Mouse (Mus musculus): Measurements from ENCODE around the gene Fam129a. TPM values are rescaled to one million over a fixed set of nuclear protein-coding genes. Genes with fewer than 3 reads are reported as not detected.

The Fam129a gene
- polyA plus RNA-seq, 1 experiment from 2014 or later, result 2.5 TPM

DNA sequence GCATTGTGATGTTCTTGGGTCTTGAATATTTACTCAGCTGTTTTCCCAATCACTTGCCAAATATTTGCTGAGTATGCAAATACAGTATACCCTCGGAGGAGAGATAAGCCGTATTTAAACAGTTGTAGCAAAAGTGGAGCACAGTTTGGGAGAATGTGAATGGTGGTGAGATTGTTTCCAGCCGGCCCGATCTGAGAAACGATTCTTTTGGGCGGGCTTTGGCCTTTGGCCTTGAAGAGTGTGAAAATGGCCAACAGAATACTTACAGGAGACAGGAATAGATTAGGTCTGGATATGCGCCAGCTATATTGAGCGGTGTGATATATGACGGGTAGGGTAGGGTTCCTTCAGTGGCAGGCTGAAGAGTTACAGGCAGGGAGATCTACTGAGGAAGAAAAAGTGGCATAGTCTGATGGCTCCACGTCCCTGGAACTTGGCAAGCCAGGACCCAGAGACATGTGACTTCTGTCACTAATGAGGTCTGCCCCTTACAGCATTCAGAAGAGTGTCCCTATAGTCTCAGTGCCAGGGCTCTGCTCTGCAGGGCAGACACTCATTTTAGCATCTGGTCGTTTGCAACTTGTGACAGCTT is 60.8 kb downstream of the Fam129a start:
- peak; percentile 73 for ATAC-seq (ENCODE audit: low FRiP score)
- H3K36me3 ChIP-seq, result no peaks in the 10 kb centered on the region
- WGBS, result 53% methylated on average over 11 of the region's 11 CpGs
- no peak overlapping the region for H3K9ac ChIP-seq
- H3K4me3 ChIP-seq, result no peak overlapping the region
- H3K27me3 ChIP-seq, result no peaks in the 10 kb centered on the region
- H3K4me1 ChIP-seq (replicated peaks), result peaks cover 26% of the 10 kb centered on the region
- no peak overlapping the region for H3K4me2 ChIP-seq
- H3K27ac ChIP-seq, result 0 out of 2 replicates have a peak overlapping the region, but pooled peaks have one; percentile 35
- no peaks in the 10 kb centered on the region for H3K9me3 ChIP-seq

DNA sequence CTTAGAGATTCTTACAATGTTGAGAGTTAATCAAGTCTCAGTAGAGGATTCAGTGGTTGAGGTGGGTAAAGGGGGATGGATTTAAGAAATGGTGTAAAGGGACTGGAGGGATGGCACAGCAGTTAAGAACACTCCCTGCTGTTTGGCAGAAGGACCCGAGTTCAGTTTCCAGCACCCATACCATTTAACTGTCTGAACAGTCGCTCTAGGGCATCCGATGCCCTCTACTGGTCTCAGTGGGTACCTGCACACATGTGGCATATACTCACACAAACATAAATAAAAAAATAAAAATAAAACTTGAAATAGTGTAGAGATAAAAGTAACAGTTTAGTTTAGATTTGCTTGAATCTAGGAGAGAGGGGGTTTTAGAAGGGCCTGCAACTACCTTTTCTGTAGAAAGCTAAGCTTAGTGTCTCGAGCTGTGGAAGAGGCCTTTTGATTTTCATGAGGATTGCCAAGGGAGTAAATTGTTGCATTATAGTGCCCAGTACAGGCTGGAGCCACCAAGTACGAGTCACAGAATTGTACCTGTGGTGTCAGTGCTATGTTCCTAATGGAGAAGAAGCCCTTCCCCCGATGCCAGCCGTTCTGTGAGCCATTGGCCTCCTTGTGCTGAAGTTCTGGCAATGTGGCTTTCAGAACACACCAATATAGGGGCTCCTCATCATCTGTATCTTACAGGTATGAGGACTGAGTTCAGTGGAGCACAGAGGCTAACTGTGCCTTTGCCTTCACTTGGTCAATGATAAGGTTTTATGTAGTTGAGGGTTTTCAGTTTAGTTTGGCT is 61.8 kb downstream of the Fam129a start:
- H3K4me3 ChIP-seq, result no peak overlapping the region
- peaks cover 21% of the 10 kb centered on the region for H3K4me1 ChIP-seq (replicated peaks)
- no peaks in the 10 kb centered on the region for H3K36me3 ChIP-seq
- H3K9me3 ChIP-seq, result no peaks in the 10 kb centered on the region
- 96% methylated on average over 7 of the region's 7 CpGs for WGBS
- H3K4me2 ChIP-seq, result no peak overlapping the region
- no peak overlapping the region for H3K27ac ChIP-seq
- ATAC-seq (ENCODE audit: low FRiP score), result no peak
- no peak overlapping the region for H3K9ac ChIP-seq
- no peaks in the 10 kb centered on the region for H3K27me3 ChIP-seq

DNA sequence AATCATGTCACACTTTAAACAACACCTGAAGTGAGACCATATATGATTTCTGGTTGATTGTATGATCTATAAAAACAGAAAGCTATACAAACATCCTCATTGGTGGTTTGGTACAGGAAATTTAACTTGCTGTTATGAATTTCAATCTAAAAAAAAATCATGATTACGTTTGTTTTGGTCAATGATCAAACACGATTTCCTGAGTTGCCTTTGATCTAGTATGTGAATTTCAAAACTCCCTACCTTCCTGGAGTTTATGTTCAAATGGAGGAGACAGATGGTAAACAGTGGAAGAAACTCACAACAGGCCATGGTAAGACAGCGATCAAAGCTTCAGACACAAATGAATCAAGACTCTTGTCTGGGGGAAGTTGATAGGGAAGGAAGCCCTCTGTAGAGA is 65.7 kb downstream of the Fam129a start:
- no peaks in the 10 kb centered on the region for H3K27me3 ChIP-seq
- peaks cover 7% of the 10 kb centered on the region; the same call in 1 of the 2 replicates for H3K9me3 ChIP-seq
- no peak overlapping the region for H3K4me3 ChIP-seq
- peaks cover 5% of the 10 kb centered on the region for H3K4me1 ChIP-seq (replicated peaks)
- H3K36me3 ChIP-seq, result no peaks in the 10 kb centered on the region
- H3K9ac ChIP-seq, result no peak overlapping the region
- no peak overlapping the region for H3K27ac ChIP-seq
- 91% methylated on average over 3 of the region's 3 CpGs for WGBS
- no peak for ATAC-seq (ENCODE audit: low FRiP score)
- no peak overlapping the region for H3K4me2 ChIP-seq

DNA sequence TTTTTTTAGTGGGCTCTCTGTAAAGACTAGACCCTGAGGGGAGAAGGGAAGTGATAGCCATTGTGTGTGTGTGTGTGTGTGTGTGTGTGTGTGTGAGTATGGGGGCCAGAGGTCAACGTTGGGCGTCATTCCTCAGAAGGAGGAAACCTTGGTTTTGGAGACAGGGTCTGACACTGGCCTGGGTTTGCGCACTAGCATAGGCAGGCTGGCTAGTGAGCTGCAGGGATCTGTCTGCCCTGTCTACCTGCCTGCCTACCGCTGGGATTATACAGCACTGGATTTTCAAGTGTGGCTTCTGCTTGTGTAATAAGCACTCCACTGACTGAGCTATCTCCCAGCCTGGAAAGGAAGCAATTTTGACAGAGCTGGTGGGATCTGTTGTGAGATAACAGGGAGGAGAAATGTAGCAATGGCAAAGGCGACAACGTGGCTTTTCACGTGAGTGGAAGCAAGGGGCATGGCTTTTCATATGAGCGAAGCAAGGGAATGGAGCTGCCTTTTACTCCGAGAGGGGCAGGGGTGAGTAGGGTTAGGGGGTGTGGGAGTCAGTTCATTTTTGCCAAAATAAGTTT is 66.5 kb downstream of the Fam129a start:
- WGBS, result 89% methylated on average over 9 of the region's 9 CpGs
- Histone ChIP-seq H3K36me3 (no peaks in the 10 kb centered on the region), H3K9me3 (peaks cover 7% of the 10 kb centered on the region; the same call in 1 of the 2 replicates), H3K4me2 (no peak overlapping the region), H3K4me1 (replicated peaks) (no peaks in the 10 kb centered on the region), H3K27ac (no peak overlapping the region), H3K9ac (no peak overlapping the region), H3K4me3 (no peak overlapping the region), H3K27me3 (no peaks in the 10 kb centered on the region)
- ATAC-seq (ENCODE audit: low FRiP score), result no peak

- WGBS, result 89% methylated on average over 5 of the region's 5 CpGs
- H3K4me2 ChIP-seq, result no peak overlapping the region
These were observed 67.4 kb downstream of the Fam129a start for GRCm38 (mm10) chr1:151638357-151638756.

GRCm38 (mm10) chr1:151638770-151639169 is 67.8 kb downstream of the Fam129a start:
- Histone ChIP-seq H3K9ac (no peak overlapping the region), H3K36me3 (no peaks in the 10 kb centered on the region), H3K27ac (no peak overlapping the region), H3K9me3 (peaks cover 7% of the 10 kb centered on the region; the same call in 1 of the 2 replicates), H3K4me3 (no peak overlapping the region), H3K4me2 (no peak overlapping the region), H3K27me3 (no peaks in the 10 kb centered on the region), H3K4me1 (replicated peaks) (no peaks in the 10 kb centered on the region)
- no peak for ATAC-seq (ENCODE audit: low FRiP score)
- 94% methylated on average over 2 of the region's 2 CpGs for WGBS

More at GRCm38 (mm10) chr1:151638357-151638756, 67.4 kb downstream of the Fam129a start:
- Histone ChIP-seq H3K9ac (no peak overlapping the region), H3K27me3 (no peaks in the 10 kb centered on the region), H3K9me3 (peaks cover 7% of the 10 kb centered on the region; the same call in 1 of the 2 replicates), H3K27ac (no peak overlapping the region), H3K4me3 (no peak overlapping the region), H3K4me1 (replicated peaks) (no peaks in the 10 kb centered on the region), H3K36me3 (no peaks in the 10 kb centered on the region)
- ATAC-seq (ENCODE audit: low FRiP score), result no peak

GRCm38 (mm10) chr1:151646380-151646779 is 75.4 kb downstream of the Fam129a start:
- H3K9me3 ChIP-seq, result no peaks in the 10 kb centered on the region
- no peak overlapping the region for H3K4me3 ChIP-seq
- H3K36me3 ChIP-seq, result no peaks in the 10 kb centered on the region
- H3K27me3 ChIP-seq, result no peaks in the 10 kb centered on the region
- no peak overlapping the region for H3K9ac ChIP-seq
- H3K4me2 ChIP-seq, result no peak overlapping the region
- ATAC-seq (ENCODE audit: low FRiP score), result no peak
- no peak overlapping the region for H3K27ac ChIP-seq
- 90% methylated on average over 3 of the region's 3 CpGs for WGBS
- H3K4me1 ChIP-seq (replicated peaks), result no peaks in the 10 kb centered on the region

GRCm38 (mm10) chr1:151648099-151648498 is 77.1 kb downstream of the Fam129a start:
- Histone ChIP-seq H3K27ac (no peak overlapping the region), H3K4me1 (replicated peaks) (no peaks in the 10 kb centered on the region), H3K36me3 (no peaks in the 10 kb centered on the region), H3K9ac (no peak overlapping the region), H3K4me3 (no peak overlapping the region), H3K4me2 (no peak overlapping the region), H3K27me3 (no peaks in the 10 kb centered on the region), H3K9me3 (no peaks in the 10 kb centered on the region)
- 88% methylated on average over 4 of the region's 4 CpGs for WGBS
- no peak for ATAC-seq (ENCODE audit: low FRiP score)

- no peak for ATAC-seq (ENCODE audit: low FRiP score)
- H3K27me3 ChIP-seq, result no peaks in the 10 kb centered on the region
These were observed 86.1 kb downstream of the Fam129a start for GRCm38 (mm10) chr1:151657042-151657605.

GRCm38 (mm10) chr1:151658291-151658830 is 87.4 kb downstream of the Fam129a start:
- H3K9me3 ChIP-seq, result no peaks in the 10 kb centered on the region
- no peak for ATAC-seq (ENCODE audit: low FRiP score)
- H3K27me3 ChIP-seq, result no peaks in the 10 kb centered on the region
- H3K4me2 ChIP-seq, result no peak overlapping the region
- H3K27ac ChIP-seq, result 0 out of 2 replicates have a peak overlapping the region, but pooled peaks have one; percentile 37
- H3K9ac ChIP-seq, result no peak overlapping the region
- H3K36me3 ChIP-seq, result no peaks in the 10 kb centered on the region
- no peak overlapping the region for H3K4me3 ChIP-seq
- peaks cover 9% of the 10 kb centered on the region; the same call in 1 of the 2 replicates for H3K4me1 ChIP-seq (replicated peaks)
- 81% methylated on average over 19 of the region's 19 CpGs for WGBS

More at GRCm38 (mm10) chr1:151657042-151657605, 86.1 kb downstream of the Fam129a start:
- Histone ChIP-seq H3K9me3 (no peaks in the 10 kb centered on the region), H3K27ac (no peak overlapping the region), H3K9ac (no peak overlapping the region), H3K4me1 (replicated peaks) (peaks cover 9% of the 10 kb centered on the region; the same call in 1 of the 2 replicates), H3K36me3 (no peaks in the 10 kb centered on the region), H3K4me2 (no peak overlapping the region), H3K4me3 (no peak overlapping the region)
- WGBS, result 56% methylated on average over 7 of the region's 7 CpGs

DNA sequence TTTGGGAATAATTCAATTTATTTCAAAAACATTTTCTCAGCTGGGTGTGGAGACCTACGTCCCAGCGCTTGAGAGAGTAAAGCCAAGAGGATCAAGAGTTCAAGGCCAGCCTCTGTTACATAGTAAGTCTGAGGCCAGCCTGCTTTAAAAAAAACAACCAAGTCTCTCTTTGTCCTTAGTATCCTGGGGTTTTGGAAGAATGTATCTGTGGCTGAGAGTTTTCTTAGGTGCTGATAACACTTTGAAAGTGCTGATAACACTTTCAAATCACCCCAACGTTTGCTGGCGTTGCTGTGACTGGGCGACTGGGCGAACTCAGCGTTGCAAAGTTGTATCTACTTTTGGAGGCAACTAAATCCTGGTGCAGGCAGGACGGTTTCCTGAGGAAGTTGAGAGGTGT is 88.7 kb downstream of the Fam129a start:
- 85% methylated on average over 8 of the region's 8 CpGs for WGBS
- no peak for ATAC-seq (ENCODE audit: low FRiP score)
- H3K9me3 ChIP-seq, result no peaks in the 10 kb centered on the region

GRCm38 (mm10) chr1:151660251-151660650 is 89.3 kb downstream of the Fam129a start:
- ATAC-seq (ENCODE audit: low FRiP score), result no peak
- WGBS, result 87% methylated on average over 4 of the region's 4 CpGs
- Histone ChIP-seq H3K4me1 (replicated peaks) (0 out of 2 replicates have a peak, but pooled peaks cover 9% of the 10 kb centered on the region), H3K27me3 (no peaks in the 10 kb centered on the region), H3K9ac (no peak overlapping the region), H3K4me2 (no peak overlapping the region), H3K9me3 (no peaks in the 10 kb centered on the region), H3K27ac (no peak overlapping the region), H3K4me3 (no peak overlapping the region), H3K36me3 (no peaks in the 10 kb centered on the region)

More for the DNA sequence above, 88.7 kb downstream of the Fam129a start:
- H3K36me3 ChIP-seq, result no peaks in the 10 kb centered on the region
- no peaks in the 10 kb centered on the region for H3K27me3 ChIP-seq
- 0 out of 2 replicates have a peak, but pooled peaks cover 9% of the 10 kb centered on the region for H3K4me1 ChIP-seq (replicated peaks)
- no peak overlapping the region for H3K4me3 ChIP-seq
- H3K27ac ChIP-seq, result no peak overlapping the region
- no peak overlapping the region for H3K4me2 ChIP-seq
- H3K9ac ChIP-seq, result no peak overlapping the region
